Mouse (Mus musculus) liver, embryonic 16.5 days (tissue): ENCODE data around the gene Casp6. TPM values are rescaled to one million over a fixed set of nuclear protein-coding genes. Genes with fewer than 3 reads are reported as not detected.

ENCODE experiments used
- ATAC-seq: fragments of 200-750 bp; cut with Nextera tagmentation; 2 replicates; pipeline ENCODE4 v1.8.0; 2017; ENCODE audit warnings: low read depth, mild to moderate bottlenecking, moderate number of reproducible peaks, moderate library complexity
- H3K27ac ChIP-seq: fragments of 300-500 bp; sonication (generic); 2 replicates; pipeline ENCODE4 v1.5.1; 2014; ENCODE audit warnings: mild to moderate bottlenecking, low read length
- H3K27me3 ChIP-seq: fragments of 300-500 bp; sonication (generic); 2 replicates; pipeline ENCODE4 v1.6.1; 2014; ENCODE audit warnings: low read depth, low read length, mixed read lengths; ENCODE audit not compliant: control insufficient read depth, insufficient read depth
- H3K36me3 ChIP-seq: fragments of 300-500 bp; sonication (generic); 2 replicates; pipeline ENCODE4 v1.6.1; 2014; ENCODE audit warnings: mild to moderate bottlenecking; ENCODE audit not compliant: control insufficient read depth, insufficient read depth
- H3K4me1 ChIP-seq: fragments of 300-500 bp; sonication (generic); 2 replicates; pipeline ENCODE4 v1.6.1; 2014; ENCODE audit warnings: low read depth, low read length, mixed read lengths; ENCODE audit not compliant: control insufficient read depth
- H3K4me2 ChIP-seq: fragments of 300-500 bp; sonication (generic); 2 replicates; pipeline ENCODE4 v1.6.1; 2014; ENCODE audit warnings: low read depth, low read length, mixed read lengths
- H3K4me3 ChIP-seq: fragments of 300-500 bp; sonication (generic); 2 replicates; pipeline ENCODE4 v1.5.1; 2014; ENCODE audit warnings: low read depth, mild to moderate bottlenecking, low read length
- H3K9ac ChIP-seq: fragments of 300-500 bp; sonication (generic); 2 replicates; pipeline ENCODE4 v1.6.1; 2014; ENCODE audit warnings: low read depth, low read length
- H3K9me3 ChIP-seq: fragments of 300-500 bp; sonication (generic); replicated peaks from 2 replicates; pipeline ENCODE4 v1.6.1; 2016; ENCODE audit warnings: low read length; ENCODE audit not compliant: control insufficient read depth
- WGBS: fragments of 180-500 bp; shearing (Covaris S2); extraction: QIAGEN DNeasy Blood & Tissue Kit; methylation state at CpG from one replicate; pipeline ENCODE4 v1.1.7; 2014; ENCODE audit not compliant: insufficient replicate concordance; 5-methylcytosine and 5-hydroxymethylcytosine counted together
- polyA plus RNA-seq: library from polyadenylated mRNA; unstranded; fragments of >200 nt; fragmentation: Nextera tagmentation; extraction: Ambion mirVana; gene quantifications from 2 replicates; pipeline ENCODE4 v1.2.1, GENCODE M21; 2015

Gene Casp6
- polyA plus RNA-seq, 1 experiment from 2014 or later: 30.6 TPM

- no peaks in the 10 kb centered on the region for H3K4me1 ChIP-seq
- 44% methylated on average over 9 of the region's 9 CpGs for WGBS
- no peak overlapping the region for H3K27ac ChIP-seq
- no peak overlapping the region for H3K9ac ChIP-seq
- H3K27me3 ChIP-seq: no peaks in the 10 kb centered on the region
- H3K36me3 ChIP-seq: no peaks in the 10 kb centered on the region
- H3K4me3 ChIP-seq: no peak overlapping the region
- no peak for ATAC-seq
- H3K4me2 ChIP-seq: no peak overlapping the region
- H3K9me3 ChIP-seq: no peaks in the 10 kb centered on the region
These were observed 35.3 kb downstream of the Casp6 start for GRCm38 (mm10) chr3:129936561-129936960.

GRCm38 (mm10) chr3:129937848-129938247, 36.6 kb downstream of the Casp6 start:
- no peaks in the 10 kb centered on the region for H3K27me3 ChIP-seq
- no peaks in the 10 kb centered on the region for H3K4me1 ChIP-seq
- H3K4me2 ChIP-seq: no peak overlapping the region
- no peak for ATAC-seq
- WGBS: 53% methylated on average over 3 of the region's 3 CpGs
- no peaks in the 10 kb centered on the region for H3K36me3 ChIP-seq
- no peaks in the 10 kb centered on the region for H3K9me3 ChIP-seq
- no peak overlapping the region for H3K9ac ChIP-seq
- H3K27ac ChIP-seq: no peak overlapping the region
- no peak overlapping the region for H3K4me3 ChIP-seq

- no peak for ATAC-seq
- Histone ChIP-seq H3K4me1 (no peaks in the 10 kb centered on the region), H3K4me3 (no peak overlapping the region), H3K27me3 (no peaks in the 10 kb centered on the region), H3K9me3 (no peaks in the 10 kb centered on the region), H3K4me2 (no peak overlapping the region), H3K27ac (no peak overlapping the region), H3K36me3 (no peaks in the 10 kb centered on the region), H3K9ac (no peak overlapping the region)
- 68% methylated on average over 7 of the region's 7 CpGs for WGBS
These were observed 37.8 kb downstream of the Casp6 start for GRCm38 (mm10) chr3:129939058-129939457.

DNA sequence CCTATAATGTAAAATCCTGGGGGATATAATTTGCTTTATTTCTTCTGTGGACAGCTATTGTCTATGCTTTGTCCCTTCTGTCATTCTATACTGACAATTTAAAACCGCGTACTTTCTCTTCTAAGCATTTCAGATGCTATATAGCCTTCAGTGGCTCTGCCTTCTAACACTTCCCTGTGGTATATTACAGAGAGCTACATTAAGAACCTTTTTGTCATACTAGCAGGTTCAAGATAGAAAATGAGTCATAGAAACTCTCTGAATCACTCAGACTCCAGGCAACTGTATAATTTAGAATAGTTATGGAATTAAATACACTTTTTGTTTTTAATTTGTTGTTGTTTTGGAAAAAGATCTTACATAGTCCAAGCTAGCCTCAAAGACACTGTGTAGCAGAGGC, 39.6 kb downstream of the Casp6 start:
- WGBS: 92% methylated on average over 2 of the region's 2 CpGs
- H3K4me3 ChIP-seq: no peak overlapping the region
- no peak overlapping the region for H3K9ac ChIP-seq
- H3K4me1 ChIP-seq: no peaks in the 10 kb centered on the region
- H3K36me3 ChIP-seq: no peaks in the 10 kb centered on the region
- H3K27me3 ChIP-seq: no peaks in the 10 kb centered on the region
- no peak overlapping the region for H3K27ac ChIP-seq
- no peaks in the 10 kb centered on the region for H3K9me3 ChIP-seq
- H3K4me2 ChIP-seq: no peak overlapping the region
- ATAC-seq: no peak

DNA sequence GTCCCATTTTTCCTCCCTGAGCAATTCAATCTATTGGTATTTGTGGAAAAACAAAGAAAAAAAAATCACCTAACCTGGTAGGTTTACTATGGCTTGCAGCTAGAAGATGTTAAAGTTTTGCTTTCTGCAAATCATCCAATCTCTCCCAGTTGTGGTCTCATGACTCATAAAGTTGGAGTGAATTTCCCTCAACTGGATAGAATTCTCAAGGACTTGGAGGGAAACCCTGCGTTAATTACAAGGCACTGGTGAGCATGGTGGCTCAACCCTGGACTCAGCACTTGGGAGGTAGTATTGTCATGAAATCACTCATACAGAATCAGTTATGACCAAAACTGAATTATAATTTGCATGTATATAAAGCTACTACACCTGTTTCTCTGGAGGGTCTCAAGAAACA, 40.1 kb downstream of the Casp6 start:
- H3K9ac ChIP-seq: no peak overlapping the region
- H3K36me3 ChIP-seq: no peaks in the 10 kb centered on the region
- no peaks in the 10 kb centered on the region for H3K4me1 ChIP-seq
- H3K4me2 ChIP-seq: no peak overlapping the region
- no peak for ATAC-seq
- 80% methylated on average over 1 of the region's 1 CpGs for WGBS
- no peak overlapping the region for H3K27ac ChIP-seq
- H3K9me3 ChIP-seq: no peaks in the 10 kb centered on the region
- H3K4me3 ChIP-seq: no peak overlapping the region
- no peaks in the 10 kb centered on the region for H3K27me3 ChIP-seq

- Histone ChIP-seq H3K4me2 (no peak overlapping the region), H3K9me3 (no peaks in the 10 kb centered on the region), H3K4me3 (no peak overlapping the region), H3K27me3 (no peaks in the 10 kb centered on the region), H3K9ac (no peak overlapping the region), H3K36me3 (no peaks in the 10 kb centered on the region), H3K27ac (no peak overlapping the region), H3K4me1 (no peaks in the 10 kb centered on the region; the same call in 1 of the 2 replicates)
- 20% methylated on average over 4 of the region's 4 CpGs for WGBS
- ATAC-seq: no peak
These were observed 42.6 kb downstream of the Casp6 start for GRCm38 (mm10) chr3:129943813-129944212.

- Histone ChIP-seq H3K9ac (no peak overlapping the region), H3K4me1 (no peaks in the 10 kb centered on the region; the same call in 1 of the 2 replicates), H3K27me3 (no peaks in the 10 kb centered on the region), H3K9me3 (no peaks in the 10 kb centered on the region), H3K27ac (no peak overlapping the region), H3K36me3 (no peaks in the 10 kb centered on the region), H3K4me2 (no peak overlapping the region), H3K4me3 (no peak overlapping the region)
- 13% methylated on average over 5 of the region's 5 CpGs for WGBS
- peak; percentile 76 for ATAC-seq
These were observed 45.1 kb downstream of the Casp6 start for GRCm38 (mm10) chr3:129946217-129946914.

DNA sequence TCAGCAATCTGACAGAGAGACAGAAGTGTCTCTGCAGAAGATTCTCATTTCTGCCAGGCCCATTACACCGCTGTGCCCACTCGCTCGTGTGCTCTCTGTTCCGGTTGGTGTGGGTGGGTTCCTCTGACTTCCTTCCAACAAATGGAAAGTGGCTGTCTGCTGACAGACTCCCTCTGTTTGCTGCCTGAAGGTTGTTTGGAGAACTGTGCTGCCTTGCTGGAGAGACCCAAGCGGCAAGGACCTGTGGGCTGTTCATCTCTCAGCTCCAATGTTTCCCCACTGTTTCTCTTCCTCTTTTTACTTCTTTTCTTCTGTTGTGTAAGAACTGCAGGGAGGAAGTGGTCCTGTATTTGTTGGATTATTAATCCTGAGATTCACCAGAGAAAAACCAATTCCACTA, 47.1 kb downstream of the Casp6 start:
- H3K27ac ChIP-seq: no peak overlapping the region
- WGBS: 66% methylated on average over 5 of the region's 5 CpGs
- no peaks in the 10 kb centered on the region for H3K27me3 ChIP-seq
- ATAC-seq: no peak
- H3K4me2 ChIP-seq: no peak overlapping the region
- H3K4me3 ChIP-seq: no peak overlapping the region
- no peaks in the 10 kb centered on the region for H3K36me3 ChIP-seq
- H3K4me1 ChIP-seq: no peaks in the 10 kb centered on the region; the same call in 1 of the 2 replicates
- H3K9me3 ChIP-seq: no peaks in the 10 kb centered on the region
- no peak overlapping the region for H3K9ac ChIP-seq

GRCm38 (mm10) chr3:129949158-129949773, 48.0 kb downstream of the Casp6 start:
- Histone ChIP-seq H3K4me2 (no peak overlapping the region), H3K27me3 (no peaks in the 10 kb centered on the region), H3K9me3 (no peaks in the 10 kb centered on the region), H3K9ac (no peak overlapping the region), H3K36me3 (no peaks in the 10 kb centered on the region), H3K4me3 (no peak overlapping the region), H3K4me1 (no peaks in the 10 kb centered on the region; the same call in 1 of the 2 replicates), H3K27ac (no peak overlapping the region)
- no peak for ATAC-seq
- WGBS: 63% methylated on average over 5 of the region's 5 CpGs
